8 mouse cellular contexts compared by ENCODE assay signal in the genomic region with DNA sequence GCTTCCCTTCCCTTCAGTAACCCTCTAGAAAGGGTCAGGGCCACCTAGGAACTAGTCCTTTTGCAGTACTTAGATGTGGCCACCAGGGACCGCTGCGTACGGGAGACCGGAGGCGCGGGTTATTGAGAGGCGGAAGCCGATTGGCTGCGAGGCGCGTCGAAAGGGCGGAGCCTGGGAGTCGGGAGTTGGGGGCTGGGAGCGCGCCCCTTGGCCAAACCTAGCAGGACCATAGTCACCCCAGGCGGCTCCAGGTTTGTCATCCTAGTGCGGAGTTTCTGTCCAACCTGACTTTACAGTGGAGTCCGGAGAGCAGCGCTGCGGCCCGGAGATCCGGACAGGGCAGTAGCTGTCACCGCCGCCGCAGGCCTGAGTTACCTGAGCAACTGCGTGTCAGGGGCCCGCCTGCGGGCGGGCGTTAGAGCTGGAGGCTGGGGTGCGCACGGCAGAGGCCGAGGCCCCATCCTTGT. TPM values are rescaled to one million over a fixed set of nuclear protein-coding genes. Genes with fewer than 3 reads are reported as not detected.
A peak's percentile ranks its signal among the peaks of the same experiment; 100 is the strongest.
DNase-seq lines count a peak whose midpoint lies in the region; ATAC-seq and TF ChIP-seq lines count a peak whose summit lies in the region.

No protein-coding gene starts in this region.

- no peaks in the 10 kb centered on the region for H3K9me3 ChIP-seq in forebrain, postnatal 0 days (ENCODE audit: low read length)
- H3K9me3 ChIP-seq in lung, embryonic 14.5 days (ENCODE audit: low read depth, low read length) = no peaks in the 10 kb centered on the region

- H3K27ac ChIP-seq in cerebellum, adult 2 months (ENCODE audit: insufficient read depth, low read length) = peak overlapping the region; percentile 44; the same call in 1 of the 2 replicates
- H3K27ac ChIP-seq in forebrain, postnatal 0 days (ENCODE audit: low read depth, low read length) = peak overlapping the region; percentile 64
- H3K27ac ChIP-seq in lung, embryonic 14.5 days (ENCODE audit: low read depth) = peak overlapping the region; percentile 50; the same call in 1 of the 2 replicates

- no peaks in the 10 kb centered on the region for H3K36me3 ChIP-seq in forebrain, postnatal 0 days (ENCODE audit: insufficient read depth)
- H3K36me3 ChIP-seq in lung, embryonic 14.5 days (ENCODE audit: insufficient read depth) = no peaks in the 10 kb centered on the region

- peak overlapping the region; percentile 76 for H3K4me3 ChIP-seq in cerebellum, adult 2 months (replicated peaks; ENCODE audit: insufficient read depth, low read depth, low read length)
- peak overlapping the region; percentile 87 for H3K4me3 ChIP-seq in forebrain, postnatal 0 days (ENCODE audit: low read depth, low read length)
- peak overlapping the region; percentile 79 for H3K4me3 ChIP-seq in lung, embryonic 14.5 days (ENCODE audit: low read depth, low read length)

- TF ChIP-seq CTCF in cerebellum, adult 2 months (IDR thresholded peaks at IDR 0.05; ENCODE audit: borderline replicate concordance, insufficient read depth, low read depth, low read length) = peak; percentile 83
- TF ChIP-seq CTCF in forebrain, postnatal 0 days (IDR thresholded peaks at IDR 0.05; ENCODE audit: low read depth) = peak; percentile 91
- TF ChIP-seq CTCF in lung, embryonic 14.5 days (IDR thresholded peaks at IDR 0.05; ENCODE audit: low read depth) = peak; percentile 93

- peaks cover 7% of the 10 kb centered on the region; the same call in 1 of the 2 replicates for H3K4me1 ChIP-seq in cerebellum, adult 2 months (ENCODE audit: control insufficient read depth, insufficient read depth, low read length)
- H3K4me1 ChIP-seq in forebrain, postnatal 0 days (ENCODE audit: insufficient read depth) = peaks cover 9% of the 10 kb centered on the region
- H3K4me1 ChIP-seq in lung, embryonic 14.5 days (ENCODE audit: insufficient read depth) = no peaks in the 10 kb centered on the region

- no peaks in the 10 kb centered on the region for H3K27me3 ChIP-seq in cerebellum, adult 2 months (ENCODE audit: control insufficient read depth, insufficient read depth, low read length)
- H3K27me3 ChIP-seq in forebrain, postnatal 0 days (ENCODE audit: insufficient read depth, low read length) = no peaks in the 10 kb centered on the region
- H3K27me3 ChIP-seq in lung, embryonic 14.5 days (ENCODE audit: insufficient read depth, low read length) = no peaks in the 10 kb centered on the region

- ATAC-seq in forebrain, postnatal 0 days = peak; percentile 95
- ATAC-seq in lung, embryonic 14.5 days (ENCODE audit: insufficient read depth) = peak; percentile 89
- ATAC-seq in neutrophil, adult 5-6 weeks (ENCODE audit: extremely low read depth, insufficient number of reproducible peaks, low FRiP score, poor library complexity, severe bottlenecking) = peak; percentile 80

- peak; percentile 81 for DNase-seq in MEL-GATA-1-ER (ENCODE audit: extremely low read depth, low read depth)
- DNase-seq in cerebellum, adult 2 months = peak; percentile 94 to 97
- DNase-seq in forebrain, postnatal 0 days = peak; percentile 95
- peak; percentile 97 for DNase-seq in heart, postnatal 4 days
- peak; percentile 90 to 95 for DNase-seq in layer of hippocampus, adult 8-10 months (ENCODE audit: low spot score in 2 of 2)
- peak; percentile 98 for DNase-seq in lung, embryonic 14.5 days
- DNase-seq in testis, postnatal 14 days (ENCODE audit: low spot score) = peak; percentile 95

- H3K9ac ChIP-seq in forebrain, postnatal 0 days = peak overlapping the region; percentile 70
- H3K9ac ChIP-seq in lung, embryonic 14.5 days = peak overlapping the region; percentile 71

- H3K4me2 ChIP-seq in forebrain, postnatal 0 days (ENCODE audit: low read depth) = peak overlapping the region; percentile 88
- peak overlapping the region; percentile 95 for H3K4me2 ChIP-seq in lung, embryonic 14.5 days

- under 1% methylated on average over 34 of the region's 34 CpGs for WGBS in cerebellum, adult 2 months
- 2% methylated on average over 34 of the region's 34 CpGs for WGBS in forebrain, postnatal 0 days
- under 1% methylated on average over 34 of the region's 34 CpGs for WGBS in lung, embryonic 14.5 days

- TF ChIP-seq POLR2A in cerebellum, adult 2 months (IDR thresholded peaks at IDR 0.05; ENCODE audit: borderline replicate concordance, insufficient read depth, low read length) = peak; percentile 24; the same call in 1 of the 2 replicates

RNA-seq across cellular contexts. Expression of a gene that starts 0.5 kb away (rescaled TPM):
- polyA plus RNA-seq in cerebellum, adult 2 months (2012; rRNA removed) = 84.9 and 87.5 TPM in 2 replicates
- total RNA-seq in forebrain, postnatal 0 days (2014; rRNA removed) = 21.2 and 30.5 TPM in 2 replicates
- 12.1 and 15.5 TPM in 2 replicates for polyA plus RNA-seq in forebrain, postnatal 0 days (2015; fragmentation: Nextera tagmentation; extraction: Ambion mirVana)
- total RNA-seq in heart, postnatal 4 days (2021) = 10 to 100 TPM; 23.9 to 24.0 TPM
- 10 to 100 TPM; 68.2 to 77.4 (median 69.8) TPM for total RNA-seq in layer of hippocampus, adult 8-10 months (2022)
- 15.9 and 16.3 TPM in 2 replicates for polyA plus RNA-seq in lung, embryonic 14.5 days (2014; fragmentation: Nextera tagmentation; extraction: Ambion mirVana)
- total RNA-seq in neutrophil, adult 5-6 weeks (2017) = 63.7 and 72.1 TPM in 2 replicates

RNA-seq across cellular contexts. Expression of a gene that starts 11.3 kb away (rescaled TPM):
- polyA plus RNA-seq in cerebellum, adult 2 months (2012; rRNA removed) = 71.1 and 87.6 TPM in 2 replicates
- 5.7 and 7.0 TPM in 2 replicates for total RNA-seq in forebrain, postnatal 0 days (2014; rRNA removed)
- 14.4 and 15.5 TPM in 2 replicates for polyA plus RNA-seq in forebrain, postnatal 0 days (2015; fragmentation: Nextera tagmentation; extraction: Ambion mirVana)
- total RNA-seq in heart, postnatal 4 days (2021) = 10 to 100 TPM; 37.0 to 39.2 TPM
- total RNA-seq in layer of hippocampus, adult 8-10 months (2022) = 10 to 100 TPM; 23.5 to 41.9 (median 32.6) TPM
- 68.4 and 71.9 TPM in 2 replicates for polyA plus RNA-seq in lung, embryonic 14.5 days (2014; fragmentation: Nextera tagmentation; extraction: Ambion mirVana)
- total RNA-seq in neutrophil, adult 5-6 weeks (2017) = 118 and 127 TPM in 2 replicates

RNA-seq across cellular contexts. Expression of a gene that starts 57.1 kb away (rescaled TPM):
- 32.9 and 35.2 TPM in 2 replicates for polyA plus RNA-seq in cerebellum, adult 2 months (2012; rRNA removed)
- total RNA-seq in forebrain, postnatal 0 days (2014; rRNA removed) = 35.9 and 38.2 TPM in 2 replicates
- polyA plus RNA-seq in forebrain, postnatal 0 days (2015; fragmentation: Nextera tagmentation; extraction: Ambion mirVana) = 41.8 and 50.8 TPM in 2 replicates
- total RNA-seq in heart, postnatal 4 days (2021) = 10 to 100 TPM; 43.2 to 47.4 TPM
- 10 to 100 TPM; 29.8 to 36.9 (median 33.5) TPM for total RNA-seq in layer of hippocampus, adult 8-10 months (2022)
- polyA plus RNA-seq in lung, embryonic 14.5 days (2014; fragmentation: Nextera tagmentation; extraction: Ambion mirVana) = 77.9 and 80.4 TPM in 2 replicates
- total RNA-seq in neutrophil, adult 5-6 weeks (2017) = 32.1 and 32.8 TPM in 2 replicates

RNA-seq across cellular contexts. Expression of a gene that starts 57.2 kb away (rescaled TPM):
- polyA plus RNA-seq in cerebellum, adult 2 months (2012; rRNA removed) = 19.0 and 20.2 TPM in 2 replicates
- total RNA-seq in forebrain, postnatal 0 days (2014; rRNA removed) = 30.7 and 40.9 TPM in 2 replicates
- polyA plus RNA-seq in forebrain, postnatal 0 days (2015; fragmentation: Nextera tagmentation; extraction: Ambion mirVana) = 6.2 and 9.5 TPM in 2 replicates
- total RNA-seq in heart, postnatal 4 days (2021) = 10 to 100 TPM; 50.3 to 50.7 TPM
- total RNA-seq in layer of hippocampus, adult 8-10 months (2022) = 10 to 100 TPM; 41.6 to 49.2 (median 45.3) TPM
- 50.2 and 50.7 TPM in 2 replicates for polyA plus RNA-seq in lung, embryonic 14.5 days (2014; fragmentation: Nextera tagmentation; extraction: Ambion mirVana)
- 74.8 TPM in 2 replicates for total RNA-seq in neutrophil, adult 5-6 weeks (2017)

Comparison
In these comparisons a context has a peak if more than half of its experiments do, and no peak if none do; other contexts are left out.
1. Peak in every context shown above with its lines: DNase-seq, ATAC-seq, H3K4me3 ChIP-seq and H3K27ac ChIP-seq.